Mouse (Mus musculus) left cerebral cortex, adult 18-20 months (tissue): Measurements from ENCODE around the gene Rpp21. TPM values are rescaled to one million over a fixed set of nuclear protein-coding genes. Genes with fewer than 3 reads are reported as not detected.

ENCODE experiments used
- DNase-seq, 2 experiments: peaks; one replicate each; pipeline ENCODE4 v3.0.0; 2021 to 2022; ENCODE audit warnings: low spot score in 2 of 2, mixed read lengths in 1 of 2
- long read RNA-seq, 2 experiments: library from polyadenylated mRNA; stranded (forward); transcript quantifications; one replicate each; pipeline ENCODE4 v2.0.0; 2021
- total RNA-seq, 2 experiments: library from RNA; stranded (reverse); gene quantifications; 2 replicates each; pipeline ENCODE4 v1.2.3; 2021

Gene Rpp21
- 10 to 100 TPM; 39.3 to 43.6 TPM for total RNA-seq
- long read RNA-seq, experiment 1, transcript Rpp21-201 (5 exons, 729 nt), result major isoform, 11 of 25 reads
- long read RNA-seq, experiment 1, partial matches to known transcripts, result 1 of 25 reads
- long read RNA-seq, experiment 1, other reads (novel, unspliced or antisense), result 7 of 25 reads
- long read RNA-seq, experiment 2, transcript Rpp21-201 (5 exons, 729 nt), result major isoform, 15 of 27 reads
- long read RNA-seq, experiment 2, partial matches to known transcripts, result 3 of 27 reads
- long read RNA-seq, experiment 2, other reads (novel, unspliced or antisense), result 5 of 27 reads

DNA sequence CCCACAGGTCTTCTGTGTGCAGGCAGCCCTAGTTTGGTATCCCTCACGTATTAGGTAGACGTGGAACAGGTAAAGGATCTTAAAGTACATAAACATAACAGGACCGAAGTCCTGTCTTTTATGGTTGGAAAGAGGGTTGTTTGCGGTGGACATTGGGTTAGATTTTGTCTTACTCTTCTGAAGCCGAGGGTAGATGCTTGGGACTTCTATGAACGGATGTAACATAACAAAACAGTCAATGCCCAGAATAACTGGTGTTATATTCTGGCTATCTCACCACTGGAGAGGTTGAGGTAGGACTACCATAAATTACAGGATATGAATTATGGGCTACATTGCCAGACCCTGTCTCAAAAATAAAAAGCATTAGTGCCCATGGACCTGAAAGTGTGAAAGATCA, at the start of gene Rpp21:
Gene Rpp21 (minus strand): TSS at position 101 of the 400 bp plus-strand sequence.
- no peak for DNase-seq

DNA sequence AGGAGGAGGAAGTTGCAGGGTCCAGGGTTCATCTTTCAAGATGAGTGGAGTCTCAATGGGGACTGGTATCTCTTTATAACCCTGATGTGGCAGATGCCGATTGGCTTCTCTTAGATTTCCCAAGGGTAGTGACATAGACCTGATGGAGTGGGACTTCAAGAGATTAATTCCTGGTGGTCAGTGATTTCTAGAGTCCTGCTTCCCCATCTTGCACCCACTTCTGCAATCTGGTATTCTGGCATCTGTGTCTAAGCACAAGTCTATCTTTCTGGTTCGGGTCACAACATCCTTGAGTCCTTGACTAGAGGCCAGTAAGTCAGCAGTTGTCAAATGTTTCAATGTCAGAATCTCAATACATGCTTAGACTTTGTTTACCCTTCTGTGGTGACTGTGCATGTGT, 28.5 kb upstream of the Rpp21 start, which contains the start of gene H2-M10.2:
Gene H2-M10.2 (minus strand): TSS at position 101 of the 400 bp plus-strand sequence.
- no peak for DNase-seq

GRCm38 (mm10) chr17:36281521-36282245, 23.8 kb upstream of the Rpp21 start:
- no peak for DNase-seq

DNA sequence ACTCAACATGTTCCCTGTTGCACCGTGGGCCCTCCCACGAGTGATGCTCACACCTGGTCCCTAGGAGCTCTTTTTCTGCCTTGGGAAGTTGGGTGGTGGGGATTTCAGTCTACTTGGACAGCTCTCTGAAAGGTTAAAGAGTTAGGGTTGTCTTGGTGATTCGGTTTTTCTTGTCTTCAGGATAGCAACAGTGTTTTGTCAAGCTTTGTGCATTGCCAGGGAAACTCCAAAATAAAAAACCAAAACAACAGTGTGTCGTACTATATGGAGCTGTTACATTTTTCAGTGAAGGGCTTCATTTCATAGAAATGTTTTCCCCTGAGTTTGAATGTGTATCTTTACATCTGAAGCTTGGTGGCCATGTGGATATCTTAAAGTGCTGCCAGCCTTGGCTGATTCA, 16.9 kb upstream of the Rpp21 start:
- DNase-seq, result no peak

DNA sequence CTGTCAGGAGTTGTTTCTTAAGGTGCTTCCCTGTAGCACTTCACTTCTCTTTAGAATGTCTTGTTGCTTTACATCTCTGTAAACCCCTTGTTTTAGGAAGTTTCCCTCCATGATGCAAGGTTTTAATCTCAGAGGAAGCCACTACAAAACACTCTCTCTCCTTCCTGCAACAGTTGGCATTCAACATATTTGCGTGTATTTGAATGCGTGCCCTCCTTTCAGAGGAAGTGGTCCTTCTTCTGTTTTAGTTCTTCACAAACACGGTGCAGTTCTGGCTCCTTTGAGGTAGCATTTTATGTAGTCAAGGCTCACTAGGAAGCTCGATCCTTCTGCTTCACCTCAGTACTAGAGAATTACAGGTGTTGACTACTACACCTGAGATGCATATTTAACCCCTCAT, 15.9 kb upstream of the Rpp21 start:
- DNase-seq, result no peak

DNA sequence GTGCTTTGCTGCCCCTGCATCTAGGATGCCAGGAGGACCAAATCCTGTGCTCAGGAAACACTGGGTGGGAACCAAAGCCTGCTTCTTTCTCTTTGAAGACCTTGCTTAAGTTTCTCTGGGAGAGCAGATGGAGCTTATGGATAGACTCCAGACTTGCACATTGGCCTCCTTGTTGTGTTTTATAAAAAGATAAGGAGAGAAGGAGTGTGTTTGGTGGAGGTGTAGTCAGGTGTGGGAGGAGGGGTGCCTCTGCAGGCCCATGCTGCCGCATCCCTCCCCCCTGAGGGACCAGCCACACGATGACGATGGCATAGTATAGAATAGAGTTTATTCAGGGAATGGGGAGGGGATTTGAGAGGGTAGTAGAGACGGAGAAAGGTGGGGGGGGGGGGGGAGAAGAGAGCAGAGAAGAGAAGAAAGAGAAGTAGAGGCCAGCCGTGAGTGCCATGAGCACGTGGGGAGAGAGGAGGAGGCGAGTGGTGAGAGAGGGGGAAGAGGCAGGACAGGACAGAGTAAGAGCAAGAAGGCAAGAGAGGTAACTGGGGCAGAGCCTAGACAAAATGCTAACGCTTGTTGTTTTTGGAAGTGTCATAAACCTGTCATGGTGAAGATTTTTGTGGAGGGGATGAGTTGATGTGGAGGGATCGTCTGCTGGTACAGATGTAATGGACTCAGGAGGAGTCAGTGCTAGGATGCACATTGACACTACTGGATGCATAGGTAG, 14.9 kb upstream of the Rpp21 start:
- DNase-seq, result no peak

GRCm38 (mm10) chr17:36271586-36272256, 13.9 kb upstream of the Rpp21 start, which contains the start of gene Trim39:
TSS of gene Trim39 (minus strand) at chr17:36272247.
- peak; percentile 70 to 87 for DNase-seq

DNA sequence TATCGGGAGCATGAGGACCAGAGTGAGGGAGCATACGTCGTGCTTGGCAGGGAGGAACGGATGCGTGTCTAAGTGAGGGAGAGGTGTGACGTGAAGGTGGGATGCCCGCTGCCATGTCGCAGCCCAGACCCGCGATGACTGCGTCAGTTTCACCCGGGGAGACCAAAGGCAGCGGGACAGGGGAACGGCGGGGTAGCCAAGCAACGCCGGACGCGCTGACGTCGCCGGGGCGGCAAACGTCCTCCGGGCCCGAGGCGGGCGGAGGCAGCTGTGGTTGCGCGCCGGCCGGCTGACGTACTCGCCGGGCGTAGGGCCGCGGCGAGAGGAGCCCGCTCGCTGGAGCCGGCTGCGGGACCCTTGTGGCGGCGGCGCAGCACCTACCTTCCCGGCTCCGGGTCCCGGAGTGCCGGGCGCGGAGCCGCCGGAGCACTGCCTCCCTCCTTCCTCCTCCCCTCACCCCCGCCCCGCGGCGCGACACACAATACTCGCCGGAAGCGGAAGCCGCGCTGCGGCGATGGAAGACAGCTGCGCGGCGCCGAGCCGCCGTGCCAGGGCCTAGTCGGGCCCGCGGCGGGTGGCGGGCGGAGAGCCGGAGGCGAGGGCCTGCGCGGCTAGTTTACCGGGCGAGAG, 13.2 kb upstream of the Rpp21 start:
- DNase-seq, result peak; percentile 83 to 92

DNA sequence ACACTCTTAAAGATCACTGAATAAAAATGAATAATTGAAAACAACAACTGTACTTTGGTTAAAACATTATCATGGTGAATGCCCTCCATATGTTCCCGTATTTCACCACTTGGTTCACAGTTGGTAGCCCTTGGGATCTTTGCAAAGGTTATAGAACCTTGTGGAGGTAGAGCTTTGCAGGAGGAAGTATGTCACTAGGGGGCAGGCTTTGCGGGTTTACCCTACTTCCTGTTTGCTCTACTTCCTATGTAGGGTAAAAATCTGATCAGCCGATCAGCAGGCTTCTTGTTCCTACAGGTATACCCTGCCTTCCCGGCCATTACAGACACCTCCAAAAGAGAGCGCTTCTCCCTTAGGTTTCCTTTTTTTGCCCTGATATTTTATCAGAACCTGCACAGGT, 8.0 kb upstream of the Rpp21 start:
- DNase-seq, result no peak

- no peak for DNase-seq
Measured at GRCm38 (mm10) chr17:36264273-36264925, 6.5 kb upstream of the Rpp21 start.

GRCm38 (mm10) chr17:36261511-36262166, 3.8 kb upstream of the Rpp21 start:
- no peak for DNase-seq

- DNase-seq, result peak; percentile 79 to 84
Measured at GRCm38 (mm10) chr17:36257241-36257947, 475 bp downstream of the Rpp21 start.

- DNase-seq, result no peak
Measured at GRCm38 (mm10) chr17:36253087-36253600, 4.7 kb downstream of the Rpp21 start.

GRCm38 (mm10) chr17:36252250-36252876, 5.5 kb downstream of the Rpp21 start:
- no peak for DNase-seq

GRCm38 (mm10) chr17:36248886-36249285, 9.0 kb downstream of the Rpp21 start:
- no peak for DNase-seq

DNA sequence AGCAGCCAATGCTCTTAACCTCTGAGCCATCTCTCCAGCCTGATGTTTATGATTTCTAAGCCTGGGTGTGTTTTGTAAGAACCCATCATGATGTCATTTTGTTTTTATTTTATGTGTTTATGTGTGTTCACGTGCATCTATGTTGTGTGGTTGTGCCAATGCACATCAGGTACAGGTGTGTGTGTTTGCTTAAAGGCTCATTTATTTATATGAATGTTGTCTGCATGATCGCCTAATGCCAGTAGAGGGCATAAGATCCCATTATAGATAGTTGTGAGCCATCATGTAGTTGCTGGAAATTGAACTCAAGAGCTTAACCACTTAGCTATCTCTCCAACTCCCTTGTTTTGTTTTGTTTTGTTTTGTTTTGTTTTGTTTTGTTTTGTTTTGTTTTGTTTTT, 12.1 kb downstream of the Rpp21 start:
- no peak for DNase-seq

GRCm38 (mm10) chr17:36244031-36244430, 13.8 kb downstream of the Rpp21 start:
- no peak for DNase-seq

- no peak for DNase-seq
Measured at GRCm38 (mm10) chr17:36240637-36241213, 17.1 kb downstream of the Rpp21 start.
